Mouse (Mus musculus) forebrain, embryonic 10.5 days (tissue): ENCODE measurements around the gene Psmf1. TPM values are rescaled to one million over a fixed set of nuclear protein-coding genes. Genes with fewer than 3 reads are reported as not detected.

Experiments
- DNase-seq: peaks from one replicate; pipeline ENCODE4 v3.0.0-alpha.2; 2017; ENCODE audit warnings: low spot score; ENCODE audit errors: extremely low spot score
- H3K27ac ChIP-seq: fragments of 300-500 bp; sonication (generic); 2 replicates; pipeline ENCODE4 v1.5.1; 2016; ENCODE audit warnings: mild to moderate bottlenecking
- H3K27me3 ChIP-seq: fragments of 300-500 bp; sonication (generic); 2 replicates; pipeline ENCODE4 v1.6.1; 2016; ENCODE audit warnings: mild to moderate bottlenecking; ENCODE audit not compliant: poor library complexity, severe bottlenecking
- H3K36me3 ChIP-seq: fragments of 300-500 bp; sonication (generic); replicated peaks from 2 replicates; pipeline ENCODE4 v1.6.1; 2016; ENCODE audit warnings: mild to moderate bottlenecking, moderate library complexity
- H3K4me1 ChIP-seq: fragments of 300-500 bp; sonication (generic); 2 replicates; pipeline ENCODE4 v1.6.1; 2016
- H3K4me3 ChIP-seq: fragments of 300-500 bp; sonication (generic); 2 replicates; pipeline ENCODE4 v1.5.1; 2016; ENCODE audit warnings: mild to moderate bottlenecking, moderate library complexity
- H3K9me3 ChIP-seq: fragments of 300-500 bp; sonication (generic); 2 replicates; pipeline ENCODE4 v1.6.1; 2016; ENCODE audit warnings: mild to moderate bottlenecking, moderate library complexity
- WGBS: fragments of 180-500 bp; shearing (Covaris S2); methylation state at CpG from one replicate; pipeline ENCODE4 v1.1.7; 2016; 5-methylcytosine and 5-hydroxymethylcytosine counted together
- polyA plus RNA-seq: library from polyadenylated mRNA; unstranded; fragments of >200 nt; fragmentation: Nextera tagmentation; extraction: Ambion mirVana; gene quantifications from 2 replicates; pipeline ENCODE4 v1.2.1, GENCODE M21; 2016

Psmf1 gene
- polyA plus RNA-seq, 1 experiment from 2014 or later, result 56.5 TPM

DNA sequence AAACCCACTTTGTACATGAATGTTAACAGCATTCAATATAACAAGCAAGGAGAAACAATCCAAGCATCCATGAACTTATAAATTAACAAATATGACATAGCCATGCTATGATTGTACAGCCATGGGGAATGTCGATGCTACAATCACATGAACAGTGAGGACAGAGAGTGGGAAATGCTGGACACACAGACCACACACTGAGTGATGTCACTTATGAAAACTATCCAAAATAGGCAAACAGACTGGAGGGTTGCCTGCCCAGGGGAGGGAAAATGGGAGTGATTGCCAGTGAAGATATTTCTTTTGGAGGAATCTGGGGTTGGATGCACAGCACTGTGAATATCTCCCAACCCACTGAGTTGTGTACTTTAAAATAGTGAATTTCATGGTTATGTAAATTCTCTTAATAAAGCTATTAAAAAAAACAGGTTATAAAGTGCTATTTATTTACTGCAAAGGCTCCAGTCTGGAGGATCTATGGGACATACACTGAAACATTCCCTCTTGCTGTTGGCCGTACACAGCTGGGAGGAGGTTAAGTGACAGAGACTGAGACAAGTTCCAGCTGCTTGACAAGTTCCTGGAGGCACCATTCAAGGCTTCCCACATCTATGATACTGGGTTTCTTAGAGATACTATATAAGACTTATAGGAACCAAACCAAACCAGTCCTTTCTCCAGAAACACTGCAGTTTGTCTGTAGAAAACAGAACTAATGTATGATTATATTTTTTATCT is 27.5 kb downstream of the Psmf1 start:
- Histone ChIP-seq H3K4me1 (no peaks in the 10 kb centered on the region), H3K27ac (no peak overlapping the region), H3K27me3 (no peaks in the 10 kb centered on the region), H3K9me3 (no peaks in the 10 kb centered on the region), H3K4me3 (no peak overlapping the region), H3K36me3 (peaks cover 73% of the 10 kb centered on the region)
- WGBS, result 92% methylated on average over 2 of the region's 2 CpGs
- no peak for DNase-seq

DNA sequence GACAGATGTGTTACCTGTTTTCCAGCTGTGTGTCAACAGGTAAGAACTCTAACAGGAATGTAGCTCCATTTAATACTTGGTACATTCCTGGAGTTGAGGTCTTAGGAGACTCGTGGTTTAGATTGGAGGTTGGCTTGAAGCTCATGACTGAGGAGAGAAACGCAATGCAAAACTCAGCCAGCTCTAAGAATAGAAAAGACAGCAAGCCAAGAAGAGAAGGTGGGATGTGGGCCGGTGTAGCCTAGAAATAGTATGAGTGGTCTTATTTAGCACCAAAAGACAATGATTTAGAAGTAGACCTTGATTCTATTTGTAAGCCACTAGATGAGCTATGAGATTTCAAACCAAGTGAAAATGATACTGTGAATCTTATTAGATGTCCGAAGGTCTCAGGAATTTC is 28.5 kb downstream of the Psmf1 start:
- WGBS, result 93% methylated on average over 4 of the region's 4 CpGs
- H3K4me1 ChIP-seq, result no peaks in the 10 kb centered on the region
- H3K4me3 ChIP-seq, result no peak overlapping the region
- no peak for DNase-seq
- peaks cover 63% of the 10 kb centered on the region for H3K36me3 ChIP-seq
- H3K27ac ChIP-seq, result no peak overlapping the region
- no peaks in the 10 kb centered on the region for H3K9me3 ChIP-seq
- H3K27me3 ChIP-seq, result no peaks in the 10 kb centered on the region

DNA sequence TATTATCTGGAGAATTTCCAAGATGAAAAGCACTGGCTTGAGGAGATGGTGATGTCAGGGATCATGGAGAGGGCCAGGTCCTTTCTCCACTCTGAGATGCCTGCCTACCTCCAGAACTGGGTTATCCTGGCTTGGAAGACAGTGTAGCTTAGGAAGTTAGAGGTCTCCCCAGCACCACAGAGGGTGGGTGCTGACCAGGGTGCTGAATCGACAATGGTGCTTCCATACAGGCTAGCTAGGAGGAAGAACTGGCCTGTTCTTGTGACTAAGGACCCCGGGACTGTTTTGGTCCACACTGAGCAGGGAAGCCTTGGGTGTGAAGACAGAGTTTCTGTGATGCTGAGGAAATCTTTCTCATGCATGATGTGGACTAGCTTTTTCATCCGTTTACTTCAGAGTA is 31.3 kb downstream of the Psmf1 start:
- WGBS, result 38% methylated on average over 3 of the region's 3 CpGs
- Histone ChIP-seq H3K27ac (no peak overlapping the region), H3K27me3 (no peaks in the 10 kb centered on the region), H3K36me3 (peaks cover 35% of the 10 kb centered on the region), H3K9me3 (no peaks in the 10 kb centered on the region), H3K4me3 (no peak overlapping the region), H3K4me1 (peaks cover 2% of the 10 kb centered on the region; the same call in 1 of the 2 replicates)
- DNase-seq, result no peak

DNA sequence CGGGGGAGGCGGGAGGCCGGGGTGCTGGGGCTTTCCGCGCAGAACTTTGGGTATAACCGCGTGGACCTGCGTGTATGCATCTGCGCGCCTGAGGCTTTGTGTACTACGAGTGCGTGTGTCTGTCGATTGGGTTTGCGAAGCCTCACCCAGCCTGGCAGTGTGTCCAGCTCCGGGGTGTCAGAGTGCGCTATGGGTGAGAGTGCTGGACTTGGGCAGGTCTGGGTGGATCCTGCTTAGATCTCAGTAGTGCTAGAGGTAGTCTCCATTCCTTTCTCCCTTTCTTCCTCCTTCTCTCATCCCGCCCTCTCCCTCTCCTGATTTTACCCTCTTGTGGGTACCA is 41.2 kb downstream of the Psmf1 start:
- WGBS, result 2% methylated on average over 17 of the region's 17 CpGs
- Histone ChIP-seq H3K36me3 (peaks cover 14% of the 10 kb centered on the region; the same call in 1 of the 2 replicates), H3K4me1 (peaks cover 32% of the 10 kb centered on the region), H3K27ac (peak overlapping the region; percentile 88), H3K27me3 (peaks cover 76% of the 10 kb centered on the region), H3K4me3 (peak overlapping the region; percentile 77), H3K9me3 (no peaks in the 10 kb centered on the region)
- peak; percentile 46 for DNase-seq

DNA sequence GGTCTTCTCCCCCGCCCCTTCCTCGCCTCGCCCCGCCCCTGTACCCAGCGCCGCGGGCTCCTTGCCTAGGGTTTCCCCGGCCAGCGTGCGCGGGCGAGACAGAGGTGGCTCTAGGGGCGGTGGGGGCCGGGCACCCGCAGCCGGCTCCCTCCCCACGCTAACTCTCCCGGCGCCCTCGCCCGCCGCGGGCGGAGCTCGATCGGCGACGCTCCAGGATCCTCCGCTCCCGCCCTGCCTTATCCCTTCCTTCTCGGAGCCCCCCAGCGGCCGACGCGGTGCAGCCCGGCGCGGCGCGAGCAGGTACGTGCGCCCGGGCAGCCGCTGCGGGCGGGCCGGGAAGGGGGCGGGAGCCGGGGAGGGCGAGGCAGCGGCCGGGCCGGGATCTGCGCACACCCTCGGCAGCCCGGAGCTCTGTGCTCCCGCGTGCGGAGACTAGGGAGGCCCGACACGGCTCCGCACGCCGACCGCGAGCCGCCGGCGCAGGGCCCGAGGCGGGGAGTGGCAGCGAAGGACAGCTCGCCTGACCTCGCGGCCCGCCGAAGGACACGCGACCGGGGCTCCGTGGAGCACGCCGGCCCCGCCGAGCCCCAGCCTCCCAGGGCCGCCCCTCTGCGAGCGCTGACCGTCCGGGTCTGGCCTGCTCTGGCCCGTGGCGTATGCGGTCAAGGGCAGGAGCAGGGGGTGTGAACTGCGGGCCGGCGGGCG is 41.7 kb downstream of the Psmf1 start:
- DNase-seq, result peak; percentile 55
- peaks cover 10% of the 10 kb centered on the region; the same call in 1 of the 2 replicates for H3K36me3 ChIP-seq
- WGBS, result under 1% methylated on average over 73 of the region's 97 CpGs
- H3K27ac ChIP-seq, result peak overlapping the region; percentile 88
- H3K4me3 ChIP-seq, result peak overlapping the region; percentile 77
- H3K27me3 ChIP-seq, result peaks cover 76% of the 10 kb centered on the region
- peaks cover 27% of the 10 kb centered on the region for H3K4me1 ChIP-seq
- no peaks in the 10 kb centered on the region for H3K9me3 ChIP-seq

DNA sequence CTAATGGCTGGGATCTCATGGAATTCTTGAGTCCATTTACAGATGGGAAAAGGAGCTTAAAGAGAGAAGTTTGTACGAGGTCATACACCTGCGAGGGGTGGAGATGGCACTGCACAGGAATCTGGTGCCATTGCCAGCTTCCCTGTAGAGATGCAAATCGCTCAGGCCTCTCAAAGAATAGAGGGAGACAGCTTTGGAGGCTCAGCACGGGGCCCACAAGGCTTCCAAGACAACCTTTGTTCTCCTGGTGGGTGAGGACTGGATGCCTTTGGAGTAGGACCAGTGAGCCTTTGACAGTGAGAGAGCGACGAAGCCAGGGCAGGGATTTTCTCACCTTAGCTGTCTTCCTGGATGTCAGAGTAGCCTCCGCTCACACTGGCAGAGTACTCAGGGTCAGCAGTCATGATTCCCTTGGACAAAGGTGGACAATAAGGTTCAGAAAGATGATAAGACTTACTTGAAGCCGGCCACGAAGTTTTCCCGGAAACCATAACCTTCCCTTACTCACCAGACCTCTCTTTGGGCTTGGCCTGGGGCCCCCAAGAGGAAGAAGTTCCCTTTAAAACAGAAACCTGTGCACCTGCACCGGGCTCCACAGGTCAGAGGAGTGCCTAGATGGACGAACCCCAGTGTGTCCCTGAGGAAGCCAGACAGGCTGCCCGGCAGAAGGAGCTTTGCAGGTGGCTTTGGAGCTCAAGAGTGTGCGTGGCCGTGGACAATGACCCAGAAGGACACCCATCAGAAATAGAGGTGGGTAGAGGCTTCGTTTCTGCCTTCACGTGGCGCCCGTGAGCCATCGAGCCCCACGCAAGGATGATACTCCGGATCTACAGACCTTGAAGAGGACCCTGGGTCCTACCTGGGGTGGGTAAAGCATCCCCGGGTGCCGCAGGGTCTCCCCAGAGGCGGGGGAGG is 42.5 kb downstream of the Psmf1 start, which contains the start of gene Tmem74b:
TSS of gene Tmem74b (plus strand) at position 778 of the 915 bp plus-strand sequence.
- Histone ChIP-seq H3K4me3 (peak within 1 kb of the TSS; percentile 77), H3K9me3 (no peaks in the 10 kb centered on the region), H3K4me1 (peaks cover 27% of the 10 kb centered on the region), H3K27ac (peak within 1 kb of the TSS; percentile 88), H3K36me3 (0 out of 2 replicates have a peak, but pooled peaks cover 3% of the 10 kb centered on the region), H3K27me3 (peaks cover 72% of the 10 kb centered on the region)
- DNase-seq, result no peak
- WGBS, result 2% methylated on average over 25 of the region's 25 CpGs

DNA sequence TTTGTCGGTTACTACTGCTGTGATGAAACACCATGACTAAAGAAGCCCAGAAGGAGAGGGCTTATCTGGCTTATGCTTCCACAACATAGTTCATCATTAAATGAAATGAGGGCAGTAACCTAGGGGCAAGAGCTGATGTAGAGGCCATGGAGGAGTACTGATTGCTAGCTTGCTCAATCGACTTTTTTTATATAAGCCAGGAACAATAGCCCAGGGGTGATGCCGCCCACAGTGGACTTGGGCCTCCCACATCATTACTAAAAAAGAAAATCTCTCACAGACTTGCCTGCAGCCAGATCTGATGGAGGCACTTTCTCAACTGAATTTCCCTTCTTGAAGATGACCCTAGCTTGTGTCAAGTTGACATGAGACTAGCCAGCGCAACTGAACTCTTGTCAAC is 61.0 kb downstream of the Psmf1 start:
- Histone ChIP-seq H3K9me3 (no peaks in the 10 kb centered on the region), H3K4me1 (no peaks in the 10 kb centered on the region), H3K27ac (no peak overlapping the region), H3K27me3 (no peaks in the 10 kb centered on the region; the same call in 1 of the 2 replicates), H3K4me3 (no peak overlapping the region), H3K36me3 (no peaks in the 10 kb centered on the region)
- 88% methylated on average over 4 of the region's 4 CpGs for WGBS
- peak; percentile 4 for DNase-seq

DNA sequence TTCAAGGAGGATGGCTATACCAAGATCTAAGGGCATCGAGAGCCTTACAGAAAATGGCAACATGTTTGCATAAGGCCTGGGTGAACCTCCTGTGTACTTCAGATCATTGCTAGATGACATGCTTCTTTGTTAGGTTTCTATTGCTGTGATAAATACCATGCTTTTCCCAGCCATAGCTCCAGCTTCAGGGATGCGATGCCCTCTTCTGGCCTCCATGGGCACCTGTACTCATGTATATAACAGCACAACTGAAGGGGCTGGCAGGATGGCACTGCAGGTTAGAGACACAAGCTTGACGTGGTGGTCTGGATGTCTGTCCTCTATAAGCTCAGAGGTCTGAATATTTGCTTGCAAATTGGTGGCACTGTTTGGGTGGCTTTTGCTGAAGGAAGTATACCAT is 61.6 kb downstream of the Psmf1 start:
- Histone ChIP-seq H3K27me3 (no peaks in the 10 kb centered on the region; the same call in 1 of the 2 replicates), H3K36me3 (no peaks in the 10 kb centered on the region), H3K4me1 (no peaks in the 10 kb centered on the region), H3K27ac (no peak overlapping the region), H3K4me3 (no peak overlapping the region), H3K9me3 (no peaks in the 10 kb centered on the region)
- DNase-seq, result peak; percentile 17
- 60% methylated on average over 3 of the region's 3 CpGs for WGBS

DNA sequence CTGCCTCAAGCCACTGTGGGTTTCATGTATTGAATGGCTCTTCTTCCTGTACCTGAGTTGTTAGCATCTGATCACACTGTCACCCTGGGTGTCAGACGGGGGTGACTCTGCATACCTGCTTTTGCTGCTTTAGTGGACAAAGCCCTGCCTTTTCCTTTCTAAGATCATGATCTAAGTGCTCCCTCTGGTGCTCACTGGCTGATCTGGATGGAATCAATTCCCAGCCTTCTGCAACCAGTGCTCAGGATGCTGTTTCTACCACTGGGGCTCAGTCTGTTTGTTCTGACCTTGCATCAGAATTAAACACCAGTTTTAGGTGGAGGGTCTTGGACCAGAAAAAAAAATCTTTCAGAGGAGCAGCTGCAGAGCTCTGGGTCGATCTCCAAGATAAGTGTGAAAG is 67.8 kb downstream of the Psmf1 start:
- Histone ChIP-seq H3K4me1 (no peaks in the 10 kb centered on the region), H3K36me3 (no peaks in the 10 kb centered on the region), H3K4me3 (no peak overlapping the region), H3K9me3 (no peaks in the 10 kb centered on the region), H3K27ac (no peak overlapping the region), H3K27me3 (no peaks in the 10 kb centered on the region)
- no peak for DNase-seq
- 68% methylated on average over 2 of the region's 2 CpGs for WGBS

DNA sequence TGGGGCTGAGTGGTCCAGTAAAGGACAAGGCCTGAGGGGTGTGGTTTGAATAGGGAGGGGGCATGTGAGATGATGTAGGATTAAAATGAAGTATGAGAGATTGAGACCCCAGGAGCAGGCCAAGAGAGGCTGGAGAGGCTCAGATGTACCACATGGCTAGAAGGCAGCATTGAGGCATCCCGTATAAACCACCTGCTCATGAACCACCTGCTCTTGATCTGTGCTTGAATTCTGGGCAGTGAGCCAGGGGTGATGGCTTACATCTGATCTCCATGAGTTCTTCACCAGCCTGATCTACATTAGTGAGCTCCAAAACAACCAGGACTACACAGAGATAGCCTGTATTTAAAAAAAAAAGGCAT is 73.0 kb downstream of the Psmf1 start:
- H3K27ac ChIP-seq, result no peak overlapping the region
- peaks cover 7% of the 10 kb centered on the region for H3K4me1 ChIP-seq
- 86% methylated on average over 1 of the region's 1 CpGs for WGBS
- peaks cover 9% of the 10 kb centered on the region; the same call in 1 of the 2 replicates for H3K9me3 ChIP-seq
- H3K36me3 ChIP-seq, result no peaks in the 10 kb centered on the region
- no peak overlapping the region for H3K4me3 ChIP-seq
- peaks cover 18% of the 10 kb centered on the region for H3K27me3 ChIP-seq
- no peak for DNase-seq

DNA sequence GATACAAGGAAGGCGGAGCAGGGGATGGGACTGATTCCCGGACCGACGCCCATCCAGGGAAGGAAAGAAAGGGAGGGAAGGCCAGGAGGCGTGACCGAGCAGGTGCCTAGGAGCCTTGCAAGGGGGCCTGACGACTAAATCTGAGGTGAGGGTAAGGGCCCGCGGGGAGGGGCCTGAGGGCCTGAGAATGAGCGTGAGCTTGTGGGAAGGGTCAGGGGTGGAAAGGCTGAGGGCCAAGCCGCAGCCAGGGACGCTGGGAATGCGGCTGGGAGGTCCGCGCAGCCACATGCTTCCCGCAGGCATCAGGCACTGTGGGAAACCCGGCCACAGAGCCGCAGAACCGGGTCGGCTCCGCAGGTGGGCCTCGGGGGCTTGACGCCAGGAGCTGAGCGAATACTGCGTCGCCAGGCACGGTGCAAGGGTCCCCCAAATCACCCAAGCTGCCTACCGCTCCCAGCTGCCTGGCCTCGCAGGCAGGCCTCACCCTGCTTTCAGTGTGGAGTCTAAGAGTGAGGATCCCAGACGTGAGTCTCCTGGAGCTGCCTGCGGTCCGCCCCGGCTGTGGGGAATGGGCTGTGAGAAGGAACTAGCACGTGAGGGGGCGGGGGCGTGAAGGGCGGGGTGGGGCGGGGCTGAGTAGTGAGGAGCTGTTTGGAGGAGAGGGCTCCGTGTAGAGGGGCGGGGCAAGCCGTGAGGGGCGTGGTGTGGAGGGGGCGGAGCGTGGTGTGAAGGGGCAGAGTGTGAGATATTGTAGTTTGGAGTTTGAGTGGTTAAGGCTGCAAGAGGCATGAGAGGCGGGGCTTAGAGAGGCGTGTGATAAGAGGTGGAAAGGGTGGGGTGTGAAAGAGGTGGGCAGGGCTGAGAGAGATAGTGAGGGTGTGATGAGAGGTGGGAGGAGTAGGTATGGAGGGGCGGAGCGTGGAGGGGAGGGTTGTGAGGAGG is 73.7 kb downstream of the Psmf1 start:
- Histone ChIP-seq H3K27me3 (peaks cover 18% of the 10 kb centered on the region), H3K36me3 (no peaks in the 10 kb centered on the region), H3K4me1 (peaks cover 7% of the 10 kb centered on the region), H3K9me3 (peaks cover 9% of the 10 kb centered on the region; the same call in 1 of the 2 replicates), H3K27ac (no peak overlapping the region), H3K4me3 (peak overlapping the region; percentile 25)
- no peak for DNase-seq
- 39% methylated on average over 47 of the region's 48 CpGs for WGBS

DNA sequence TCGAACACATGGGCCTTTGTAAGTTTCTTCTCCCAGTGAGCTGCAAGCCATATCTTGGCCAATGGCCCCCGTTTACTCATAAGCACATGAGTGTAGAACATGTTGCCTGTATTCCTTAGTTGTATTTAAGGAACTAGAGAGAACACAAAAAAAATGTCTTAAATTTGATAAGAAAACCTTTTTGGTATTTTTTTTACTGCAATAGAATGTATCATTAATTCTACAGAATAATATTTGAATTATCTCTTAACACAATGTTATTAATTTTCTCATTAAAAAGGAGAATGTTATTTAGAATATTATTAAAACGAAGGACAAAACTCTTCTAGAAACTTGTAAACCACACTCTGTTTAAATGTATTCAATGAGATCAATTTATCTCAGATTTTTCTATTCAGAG is 75.6 kb downstream of the Psmf1 start, which contains the start of gene Rad21l:
TSS of gene Rad21l (minus strand) at position 101 of the 400 bp plus-strand sequence.
- H3K27me3 ChIP-seq, result peaks cover 18% of the 10 kb centered on the region
- peaks cover 9% of the 10 kb centered on the region; the same call in 1 of the 2 replicates for H3K9me3 ChIP-seq
- no peak within 1 kb of the TSS for H3K27ac ChIP-seq
- H3K4me1 ChIP-seq, result peaks cover 7% of the 10 kb centered on the region
- DNase-seq, result no peak
- 81% methylated on average over 3 of the region's 3 CpGs for WGBS
- no peak within 1 kb of the TSS for H3K4me3 ChIP-seq
- H3K36me3 ChIP-seq, result no peaks in the 10 kb centered on the region
